Mouse (Mus musculus): ENCODE results near the gene 0610040J01Rik.

The 0610040J01Rik gene

GRCm38 (mm10) chr5:63811819-63812508, at the start of gene 0610040J01Rik:
TSS of gene 0610040J01Rik (plus strand) at chr5:63812363.
- DNase-seq, result peak; percentile 87

- no peak for DNase-seq
Measured at GRCm38 (mm10) chr5:63765886-63766285, 46.3 kb upstream of the 0610040J01Rik start.

GRCm38 (mm10) chr5:63766715-63767114, 45.4 kb upstream of the 0610040J01Rik start:
- DNase-seq, result peak; percentile 41

- no peak for DNase-seq
Measured at GRCm38 (mm10) chr5:63767464-63767863, 44.7 kb upstream of the 0610040J01Rik start.

- no peak for DNase-seq
Measured at GRCm38 (mm10) chr5:63768220-63768619, 43.9 kb upstream of the 0610040J01Rik start.

- DNase-seq, result no peak
Measured at GRCm38 (mm10) chr5:63772971-63773370, 39.2 kb upstream of the 0610040J01Rik start.

- DNase-seq, result no peak
Measured at GRCm38 (mm10) chr5:63773603-63774002, 38.6 kb upstream of the 0610040J01Rik start.

GRCm38 (mm10) chr5:63788156-63788826, 23.9 kb upstream of the 0610040J01Rik start:
- DNase-seq, result no peak

GRCm38 (mm10) chr5:63812509-63812865, 324 bp downstream of the 0610040J01Rik start:
- DNase-seq, result no peak

GRCm38 (mm10) chr5:63816643-63817042, 4.5 kb downstream of the 0610040J01Rik start:
- no peak for DNase-seq

- peak; percentile 51 for DNase-seq
Measured at GRCm38 (mm10) chr5:63817270-63817669, 5.1 kb downstream of the 0610040J01Rik start.

- peak; percentile 46 for DNase-seq
Measured at GRCm38 (mm10) chr5:63818975-63819374, 6.8 kb downstream of the 0610040J01Rik start.

GRCm38 (mm10) chr5:63819519-63819918, 7.4 kb downstream of the 0610040J01Rik start:
- DNase-seq, result no peak

GRCm38 (mm10) chr5:63821176-63821575, 9.0 kb downstream of the 0610040J01Rik start:
- no peak for DNase-seq

- no peak for DNase-seq
Measured at GRCm38 (mm10) chr5:63821860-63822259, 9.7 kb downstream of the 0610040J01Rik start.

GRCm38 (mm10) chr5:63823362-63824332, 11.5 kb downstream of the 0610040J01Rik start:
- peak; percentile 63 for DNase-seq

GRCm38 (mm10) chr5:63824599-63825350, 12.6 kb downstream of the 0610040J01Rik start:
- DNase-seq, result no peak

- DNase-seq, result no peak
Measured at GRCm38 (mm10) chr5:63825881-63826280, 13.7 kb downstream of the 0610040J01Rik start.

GRCm38 (mm10) chr5:63827006-63827405, 14.8 kb downstream of the 0610040J01Rik start:
- DNase-seq, result peak; percentile 39

GRCm38 (mm10) chr5:63827415-63828053, 15.4 kb downstream of the 0610040J01Rik start:
- DNase-seq, result peak; percentile 74

GRCm38 (mm10) chr5:63828380-63829185, 16.4 kb downstream of the 0610040J01Rik start:
- DNase-seq, result no peak
